Mouse (Mus musculus): ENCODE results near the gene Npepps.
A peak's percentile ranks its signal among the peaks of the same experiment; 100 is the strongest.

DNA sequence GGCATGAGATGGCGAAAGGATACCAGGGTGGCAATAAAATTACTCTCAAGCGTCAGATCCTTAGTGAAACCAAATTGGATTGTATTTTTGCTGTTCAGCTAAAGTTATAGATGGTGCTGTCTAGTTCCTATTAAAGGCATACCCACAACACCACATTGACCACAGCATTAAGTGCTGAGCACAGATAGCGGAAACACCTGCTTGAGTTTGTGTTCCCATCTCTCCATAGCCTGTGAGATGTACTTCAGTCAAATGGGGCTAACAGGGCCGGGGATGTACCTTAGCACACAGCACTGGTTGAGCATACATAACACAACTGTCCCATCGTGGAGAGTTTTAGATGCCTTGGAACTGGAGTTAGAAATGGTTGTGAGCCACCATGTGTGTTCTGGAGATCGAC is 89.4 kb downstream of the Npepps start:
- TF ChIP-seq CTCF (IDR thresholded peaks at IDR 0.05 in 2 of 3, conservative IDR thresholded peaks at IDR 0.05 in 1 of 3; ENCODE audit: control insufficient read depth in 1 of 3, insufficient read depth in 1 of 3, low read depth in 2 of 3, low read length in 3 of 3, poor library complexity in 1 of 3, severe bottlenecking in 1 of 3) (no peak), MYC (IDR thresholded peaks at IDR 0.05; ENCODE audit: low read depth, low read length) (no peak), USF1 (IDR thresholded peaks at IDR 0.05; ENCODE audit: low read depth, low read length) (no peak), POLR2A (IDR thresholded peaks at IDR 0.05; ENCODE audit: control insufficient read depth in 1 of 2, insufficient read depth in 1 of 2, low read depth in 1 of 2, low read length in 2 of 2, poor library complexity in 1 of 2) (peak in 1 of 2 experiments; percentile 40; a peak in 2 of 4 replicates), EP300 (IDR thresholded peaks at IDR 0.05; ENCODE audit: low read depth in 1 of 2, low read length in 2 of 2) (no peak), E2F4 (IDR thresholded peaks at IDR 0.05; ENCODE audit: borderline replicate concordance, low read depth, low read length) (no peak), TCF12 (IDR thresholded peaks at IDR 0.05; ENCODE audit: low read depth, low read length) (no peak), POLR2AphosphoS2 (IDR thresholded peaks at IDR 0.05; ENCODE audit: low read length) (no peak)

Measured in MEL (cell line).